Mouse (Mus musculus): ENCODE measurements around the gene Iqschfp.

The Iqschfp gene

GRCm38 (mm10) chr3:67892026-67892705, at the start of gene Iqschfp, which contains the start of gene Iqcj:
Gene Iqschfp (plus strand): TSS chr3:67892232.
Gene Iqcj (plus strand): TSS chr3:67892220.
- no peak for DNase-seq (ENCODE audit: low spot score in 2 of 2)

DNA sequence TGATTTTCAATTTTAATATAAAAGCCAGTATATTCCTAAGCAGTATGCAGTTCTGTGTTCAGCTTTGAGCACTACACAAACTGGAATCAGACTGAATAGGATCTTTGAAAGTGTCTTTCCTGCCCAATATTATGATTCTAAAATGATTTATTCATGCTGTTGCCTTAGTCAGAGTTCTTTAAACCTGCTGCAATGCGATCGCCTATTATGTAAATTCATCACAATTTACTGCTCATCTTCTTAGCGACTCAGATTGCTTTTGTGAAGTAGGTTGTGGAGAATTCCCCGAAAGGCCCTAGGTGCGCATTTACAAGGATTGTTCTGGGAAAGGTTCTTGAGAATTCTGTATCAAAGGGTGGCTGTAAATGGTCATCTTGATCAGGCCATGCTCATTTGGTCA, 39.6 kb upstream of the Iqschfp start:
- DNase-seq (ENCODE audit: low spot score in 2 of 2), result no peak

- no peak for DNase-seq (ENCODE audit: low spot score in 2 of 2)
Measured at GRCm38 (mm10) chr3:67861524-67861923, 30.5 kb upstream of the Iqschfp start.

GRCm38 (mm10) chr3:67867420-67868065, 24.5 kb upstream of the Iqschfp start:
- no peak for DNase-seq (ENCODE audit: low spot score in 2 of 2)

DNA sequence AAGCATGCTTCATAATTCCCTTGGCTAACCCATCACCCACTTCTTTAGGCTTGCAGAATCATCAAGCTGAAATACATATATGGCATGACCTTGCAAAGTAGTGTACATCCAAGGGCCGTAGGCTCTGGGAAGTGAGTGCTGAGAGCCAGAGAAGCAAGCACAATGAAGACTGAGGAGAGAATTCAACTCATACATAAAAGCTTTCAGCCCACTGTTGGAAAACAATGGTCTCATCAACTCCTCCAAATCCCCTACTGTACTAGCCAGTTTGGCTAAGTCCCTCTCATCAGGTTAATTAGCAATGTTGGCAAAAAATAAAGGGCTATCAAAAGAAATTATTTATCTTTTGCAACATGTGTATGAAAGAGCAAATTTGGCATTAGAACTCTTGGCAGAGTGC, 22.6 kb upstream of the Iqschfp start:
- DNase-seq (ENCODE audit: low spot score in 2 of 2), result no peak

- DNase-seq (ENCODE audit: low spot score in 2 of 2), result no peak
Measured at GRCm38 (mm10) chr3:67877253-67877652, 14.8 kb upstream of the Iqschfp start.

GRCm38 (mm10) chr3:67884335-67884734, 7.7 kb upstream of the Iqschfp start:
- no peak for DNase-seq (ENCODE audit: low spot score in 2 of 2)

- DNase-seq (ENCODE audit: low spot score in 2 of 2), result no peak
Measured at GRCm38 (mm10) chr3:67886176-67886575, 5.9 kb upstream of the Iqschfp start.

- no peak for DNase-seq (ENCODE audit: low spot score in 2 of 2)
Measured at GRCm38 (mm10) chr3:67887251-67887650, 4.8 kb upstream of the Iqschfp start.

DNA sequence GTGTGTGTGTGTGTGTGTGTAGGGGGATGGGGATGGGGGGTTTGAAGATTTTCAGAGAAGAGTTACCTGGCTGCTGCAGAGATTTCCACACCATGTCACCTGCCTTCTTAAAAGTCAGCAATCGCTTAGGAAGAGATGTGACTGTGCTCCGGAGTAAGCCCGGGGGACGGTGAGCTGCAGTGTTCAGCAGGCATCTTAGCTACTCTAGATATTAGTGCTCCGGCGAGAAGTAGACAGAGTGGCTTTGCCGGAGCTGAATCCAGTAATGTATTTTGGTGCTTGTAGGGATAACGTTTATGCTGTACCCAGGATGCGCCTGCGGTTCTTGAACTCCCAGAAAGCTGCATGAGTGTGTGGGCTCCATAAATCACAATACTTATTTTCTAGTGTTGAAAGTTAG, 736 bp downstream of the Iqschfp start:
- no peak for DNase-seq (ENCODE audit: low spot score in 2 of 2)

DNA sequence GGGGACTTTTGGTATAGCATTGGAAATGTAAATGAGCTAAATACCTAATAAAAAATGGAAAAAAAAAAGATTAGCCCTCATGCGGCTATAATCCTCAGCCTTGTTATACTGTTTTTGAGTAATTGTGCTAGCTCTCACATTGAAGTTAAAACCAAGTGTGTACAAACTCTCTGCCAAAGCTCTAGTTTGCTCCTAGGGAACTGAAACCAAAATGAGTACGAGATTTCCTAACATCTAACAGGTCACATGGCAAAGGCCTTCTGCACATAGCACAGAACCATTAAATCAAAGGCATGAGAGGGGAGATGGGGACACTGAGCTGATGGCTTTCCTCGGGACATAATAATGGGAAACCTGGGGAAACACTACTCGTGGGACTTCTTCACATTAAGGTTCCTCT, 10.5 kb downstream of the Iqschfp start:
- no peak for DNase-seq (ENCODE audit: low spot score in 2 of 2)

- DNase-seq (ENCODE audit: low spot score in 2 of 2), result no peak
Measured at GRCm38 (mm10) chr3:67908586-67908985, 16.6 kb downstream of the Iqschfp start.

DNA sequence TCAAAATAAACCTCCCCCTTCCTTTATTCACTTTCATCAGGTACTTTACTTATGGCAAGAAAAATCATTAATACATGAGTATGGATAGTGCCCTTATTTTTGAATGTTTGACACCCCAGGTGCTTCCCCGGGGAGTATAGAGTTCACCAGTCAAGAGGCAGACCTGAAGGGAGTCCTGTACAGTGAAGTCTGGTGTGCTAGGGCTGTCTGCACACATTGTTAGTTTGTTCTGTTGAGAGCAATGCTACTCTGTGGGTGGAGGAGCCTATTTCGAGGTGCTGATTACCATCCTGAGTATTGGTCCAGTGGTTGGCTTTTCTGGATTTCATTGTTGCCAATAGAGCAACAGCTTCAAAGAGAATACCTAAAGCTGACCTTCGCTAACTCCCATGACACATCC, 26.1 kb downstream of the Iqschfp start:
- DNase-seq (ENCODE audit: low spot score in 2 of 2), result no peak

DNA sequence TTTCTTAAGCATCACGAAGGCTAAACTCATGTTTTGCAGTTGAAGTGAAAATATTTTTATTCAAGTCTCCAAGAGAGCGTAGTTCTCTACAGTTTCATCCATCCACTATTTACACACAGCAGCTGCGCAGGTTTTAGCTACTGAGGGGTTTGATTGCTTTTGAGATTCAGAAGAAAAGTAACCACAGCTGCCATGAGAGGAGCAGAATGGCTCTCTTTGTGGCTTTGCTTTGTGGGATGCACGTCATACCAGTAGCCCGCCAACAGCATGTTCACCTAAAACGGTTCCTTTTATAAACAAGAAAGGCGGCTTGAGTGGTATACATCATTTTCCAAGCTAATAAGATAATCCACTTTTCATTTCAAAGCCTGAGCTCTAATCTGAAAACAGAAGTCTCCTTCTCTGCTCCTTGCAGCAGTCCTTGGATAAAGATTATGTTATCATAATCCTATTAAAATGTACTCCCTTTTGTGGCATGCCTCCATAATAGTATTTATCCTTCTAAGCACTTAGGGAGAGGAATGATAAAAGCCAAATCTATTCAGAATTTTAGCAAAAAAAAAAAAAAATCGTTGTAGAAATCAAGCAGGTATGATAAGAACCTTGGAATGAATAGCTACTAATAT, 26.7 kb downstream of the Iqschfp start:
- DNase-seq (ENCODE audit: low spot score in 2 of 2), result no peak

DNA sequence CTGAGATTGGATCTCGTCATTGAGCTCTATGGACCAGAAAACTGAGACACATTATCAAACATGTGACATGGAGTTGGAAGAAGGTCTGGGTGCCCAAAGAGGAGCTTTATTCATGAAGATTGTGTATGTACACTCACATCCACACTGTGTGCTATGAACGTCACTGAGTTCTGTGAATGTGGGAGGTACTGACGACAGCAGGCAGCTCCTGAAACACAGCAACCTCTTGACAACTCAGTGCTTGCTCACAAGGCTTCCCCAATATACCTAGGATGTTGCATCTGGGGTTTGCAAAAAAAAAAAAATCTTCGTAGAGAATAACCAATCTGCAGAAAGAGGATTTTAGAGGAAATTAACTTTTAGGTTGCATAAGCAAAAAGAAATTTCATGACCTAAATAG, 31.1 kb downstream of the Iqschfp start:
- no peak for DNase-seq (ENCODE audit: low spot score in 2 of 2)

- DNase-seq (ENCODE audit: low spot score in 2 of 2), result no peak
Measured at GRCm38 (mm10) chr3:67925453-67925852, 33.4 kb downstream of the Iqschfp start.

DNA sequence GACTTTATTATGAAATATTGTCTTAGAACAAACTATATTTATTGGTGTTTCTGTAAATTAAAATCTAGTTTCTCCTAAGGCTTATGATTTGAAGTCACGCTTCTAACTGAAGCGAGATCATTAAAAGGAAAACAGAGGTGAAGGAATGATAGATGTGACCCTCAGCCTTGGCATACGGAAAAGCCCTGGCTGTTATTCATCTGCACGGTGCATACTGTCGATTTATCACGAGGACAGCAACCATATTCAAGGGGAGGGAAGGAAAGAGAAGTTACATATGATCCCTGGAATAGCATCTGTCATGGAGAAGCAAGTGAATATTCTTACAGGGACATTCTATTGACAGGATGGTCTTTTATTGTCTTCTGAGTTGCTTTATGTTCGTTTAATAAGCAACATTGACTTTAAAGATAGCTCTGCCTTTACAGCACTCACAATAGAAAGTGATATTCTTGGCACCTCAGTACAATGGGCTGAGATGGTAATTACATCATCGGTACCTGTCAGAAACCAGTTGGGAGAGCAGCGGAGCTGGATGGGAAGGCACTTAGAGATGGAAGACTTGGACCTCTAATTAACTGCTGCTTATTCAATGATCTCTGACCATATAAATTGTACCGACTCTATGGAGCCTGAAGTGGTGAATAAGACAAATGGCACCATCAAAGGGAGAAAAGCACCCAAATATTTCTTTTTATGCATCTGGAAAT, 38.5 kb downstream of the Iqschfp start:
- no peak for DNase-seq (ENCODE audit: low spot score in 2 of 2)

- DNase-seq (ENCODE audit: low spot score in 2 of 2), result no peak
Measured at GRCm38 (mm10) chr3:67931181-67931580, 39.1 kb downstream of the Iqschfp start.

GRCm38 (mm10) chr3:67931914-67932313, 39.9 kb downstream of the Iqschfp start:
- DNase-seq (ENCODE audit: low spot score in 2 of 2), result no peak

GRCm38 (mm10) chr3:67935829-67936228, 43.8 kb downstream of the Iqschfp start:
- no peak for DNase-seq (ENCODE audit: low spot score in 2 of 2)

DNA sequence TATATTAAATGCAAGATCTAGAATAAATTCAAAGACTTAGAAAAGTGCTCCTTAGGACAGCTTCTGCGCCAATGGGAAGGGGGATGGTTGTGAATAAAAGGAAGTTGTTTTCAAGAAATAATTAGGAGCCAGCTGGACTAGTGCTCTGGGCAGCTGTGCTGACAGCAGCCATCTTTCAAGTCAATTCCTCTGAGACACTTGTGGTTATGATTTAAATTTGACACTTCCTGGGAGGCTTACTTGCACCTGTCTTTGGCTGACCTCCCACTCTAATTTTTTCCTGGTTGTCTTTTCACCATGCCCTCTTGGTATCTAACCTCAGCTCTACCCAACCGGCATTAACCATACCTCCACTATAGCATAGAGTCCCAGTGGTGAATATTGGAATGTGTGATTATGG, 55.0 kb downstream of the Iqschfp start:
- DNase-seq (ENCODE audit: low spot score in 2 of 2), result no peak

DNA sequence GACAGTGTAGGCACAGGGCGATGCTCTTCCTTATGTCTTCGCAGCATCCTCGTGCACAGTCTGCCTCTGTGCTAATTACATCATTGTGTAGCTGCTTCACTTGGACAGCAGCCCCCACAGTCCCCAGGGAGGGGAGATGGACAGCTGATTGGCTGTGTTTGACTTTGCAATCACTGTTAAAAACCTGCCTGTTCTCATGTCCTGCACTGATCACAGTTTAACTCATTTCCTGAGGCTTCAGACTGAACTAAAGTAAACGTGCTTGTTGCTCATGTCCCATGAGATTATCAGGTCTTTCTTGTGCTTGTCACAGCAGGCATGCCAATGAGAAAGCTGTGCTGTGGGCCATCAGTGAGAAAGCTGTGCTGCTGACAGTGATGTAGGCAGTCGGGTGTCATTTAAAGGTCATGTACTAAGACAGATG, 60.5 kb downstream of the Iqschfp start:
- DNase-seq (ENCODE audit: low spot score in 2 of 2), result no peak

All from natural killer cell, adult 2 months (primary cell).